Mouse (Mus musculus) heart, postnatal 0 days (tissue): ENCODE measurements at regions not wholly inside any gene's neighbourhood (a gene's known extent, or its start where the extent isn't known, plus 50 kb on each side); places are given as distances from the start of the nearest gene placed in this dataset.

Experiments used
- CTCF ChIP-seq: IDR thresholded peaks from 2 replicates; pipeline ENCODE4 v1.5.1; 2016; ENCODE audit warnings: antibody characterized with exemption, control low read depth, low read depth
- EP300 ChIP-seq: IDR thresholded peaks from 2 replicates; pipeline ENCODE4 v1.6.1; 2016; ENCODE audit warnings: antibody characterized with exemption, low read depth

DNA sequence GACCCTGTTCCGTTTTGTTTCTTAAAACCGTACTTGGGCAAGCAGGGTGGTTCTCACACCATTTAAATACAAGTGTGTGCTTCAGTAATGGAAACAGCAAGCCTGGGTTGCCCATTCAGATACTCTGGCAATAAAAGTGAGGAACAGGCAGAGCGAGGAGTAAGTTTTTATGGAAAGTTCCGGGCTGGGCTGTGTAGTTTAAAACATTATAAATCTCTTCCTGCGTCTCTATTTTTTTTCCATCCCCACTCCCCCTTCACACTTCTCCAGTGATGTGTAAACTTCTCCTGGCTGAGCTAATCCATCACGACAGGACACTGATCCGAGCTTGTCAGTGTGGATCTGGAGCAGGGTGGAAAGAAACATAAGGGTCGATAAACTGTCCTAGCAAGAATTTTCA lies 124.4 kb downstream of the Tomm20 start:
- TF ChIP-seq CTCF (no peak), EP300 (no peak)
